ENCODE assay signal across 8 mouse cellular contexts in the genomic region with DNA sequence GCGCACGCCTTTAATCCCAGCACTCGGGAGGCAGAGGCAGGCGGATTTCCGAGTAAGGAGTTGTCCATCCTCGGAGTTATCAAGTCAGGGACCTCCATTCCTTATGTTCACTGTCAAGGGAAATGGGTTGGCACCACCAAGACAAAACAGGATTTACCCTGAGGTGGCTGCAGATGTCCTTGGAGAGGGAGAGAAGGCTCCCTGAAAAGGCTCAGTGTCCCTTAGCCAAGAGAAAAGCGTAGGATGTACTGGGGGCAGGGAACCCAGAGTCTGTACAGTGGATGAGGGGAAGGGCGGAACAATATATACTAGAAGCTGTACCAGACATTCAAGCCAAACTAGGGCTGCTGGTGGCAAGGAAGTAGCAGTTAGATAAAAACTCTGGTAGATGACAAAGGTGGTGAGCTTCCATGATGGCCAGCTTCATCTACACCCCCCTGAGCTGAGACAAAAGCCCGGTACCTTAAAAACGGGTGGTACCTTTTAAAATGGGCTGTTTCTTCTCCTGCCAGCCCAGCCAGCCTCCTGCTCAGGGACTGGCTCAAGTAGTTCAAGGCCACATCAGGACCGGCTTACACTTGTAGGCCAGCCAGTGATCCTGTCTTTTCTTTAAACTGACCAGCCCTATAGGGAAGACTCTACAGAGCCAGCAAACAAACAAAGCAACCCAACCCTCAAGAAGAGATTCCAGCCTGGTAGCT. TPM values are rescaled to one million over a fixed set of nuclear protein-coding genes. Genes with fewer than 3 reads are reported as not detected.
DNase-seq lines count a peak whose midpoint lies in the region; ATAC-seq and TF ChIP-seq lines count a peak whose summit lies in the region.

No protein-coding gene starts in this region.

- peak overlapping the region; percentile 91 for H3K4me2 ChIP-seq in kidney, postnatal 0 days (ENCODE audit: low read length)
- peak overlapping the region; percentile 91 for H3K4me2 ChIP-seq in embryonic facial prominence, embryonic 13.5 days
- H3K4me2 ChIP-seq in hindbrain, postnatal 0 days (ENCODE audit: low read depth, low read length): peak overlapping the region; percentile 99

- peak overlapping the region; percentile 71; the same call in 1 of the 2 replicates for H3K4me3 ChIP-seq in kidney, postnatal 0 days (replicated peaks; ENCODE audit: low read depth, low read length)
- peak overlapping the region; percentile 75 for H3K4me3 ChIP-seq in embryonic facial prominence, embryonic 13.5 days
- H3K4me3 ChIP-seq in hindbrain, postnatal 0 days (ENCODE audit: low read length): peak overlapping the region; percentile 77

- no peak for DNase-seq in kidney, postnatal 0 days (ENCODE audit: low spot score)
- DNase-seq in kidney, postnatal 4 days: no peak
- no peak for DNase-seq in hindbrain, postnatal 0 days (ENCODE audit: low spot score)
- peak; percentile 14 for DNase-seq in naive thymus-derived CD4-positive, alpha-beta T cell, adult 2 months (ENCODE audit: low read depth)
- DNase-seq in natural killer cell, adult 2 months (ENCODE audit: low spot score in 2 of 2): no peak
- no peak for DNase-seq in layer of hippocampus, adult 8-10 months (ENCODE audit: low spot score in 2 of 2)
- DNase-seq in adrenal gland, adult 8-10 months: no peak

- no peaks in the 10 kb centered on the region for H3K9me3 ChIP-seq in kidney, postnatal 0 days (replicated peaks; ENCODE audit: low read length)
- H3K9me3 ChIP-seq in embryonic facial prominence, embryonic 13.5 days: no peaks in the 10 kb centered on the region
- no peaks in the 10 kb centered on the region for H3K9me3 ChIP-seq in hindbrain, postnatal 0 days (ENCODE audit: low read length)

- no peak for ATAC-seq in kidney, postnatal 0 days (replicated peaks; ENCODE audit: low FRiP score, low read depth)
- no peak for ATAC-seq in embryonic facial prominence, embryonic 13.5 days (ENCODE audit: insufficient number of reproducible peaks, insufficient read depth, low FRiP score, low TSS enrichment, low read depth)
- ATAC-seq in hindbrain, postnatal 0 days: no peak

- peak overlapping the region; percentile 38; the same call in 1 of the 2 replicates for H3K9ac ChIP-seq in kidney, postnatal 0 days (ENCODE audit: low read depth, low read length)
- H3K9ac ChIP-seq in embryonic facial prominence, embryonic 13.5 days: peak overlapping the region; percentile 69
- H3K9ac ChIP-seq in hindbrain, postnatal 0 days (replicated peaks; ENCODE audit: low read length): 0 out of 2 replicates have a peak overlapping the region, but pooled peaks have one; percentile 52

- no peak for TF ChIP-seq CTCF in kidney, postnatal 0 days (IDR thresholded peaks at IDR 0.05; ENCODE audit: low read depth)
- TF ChIP-seq CTCF in hindbrain, postnatal 0 days (IDR thresholded peaks at IDR 0.05; ENCODE audit: low read depth): no peak

- H3K4me1 ChIP-seq in kidney, postnatal 0 days (replicated peaks; ENCODE audit: insufficient read depth, low read length): 0 out of 2 replicates have a peak, but pooled peaks cover 8% of the 10 kb centered on the region
- peaks cover 10% of the 10 kb centered on the region for H3K4me1 ChIP-seq in embryonic facial prominence, embryonic 13.5 days
- no peaks in the 10 kb centered on the region for H3K4me1 ChIP-seq in hindbrain, postnatal 0 days (ENCODE audit: insufficient read depth, low read length)

- WGBS in kidney, postnatal 0 days: 61% methylated on average over 11 of the region's 11 CpGs
- 61% methylated on average over 11 of the region's 11 CpGs for WGBS in embryonic facial prominence, embryonic 13.5 days
- 65% methylated on average over 11 of the region's 11 CpGs for WGBS in hindbrain, postnatal 0 days

- no peaks in the 10 kb centered on the region for H3K36me3 ChIP-seq in kidney, postnatal 0 days (ENCODE audit: insufficient read depth, low read length)
- H3K36me3 ChIP-seq in embryonic facial prominence, embryonic 13.5 days: peaks cover 7% of the 10 kb centered on the region; the same call in 1 of the 2 replicates
- no peaks in the 10 kb centered on the region for H3K36me3 ChIP-seq in hindbrain, postnatal 0 days (ENCODE audit: insufficient read depth, low read length)

- H3K27ac ChIP-seq in kidney, postnatal 0 days: no peak overlapping the region
- peak overlapping the region; percentile 68; the same call in 1 of the 2 replicates for H3K27ac ChIP-seq in embryonic facial prominence, embryonic 13.5 days
- peak overlapping the region; percentile 51; the same call in 1 of the 2 replicates for H3K27ac ChIP-seq in hindbrain, postnatal 0 days

- H3K27me3 ChIP-seq in kidney, postnatal 0 days (ENCODE audit: insufficient read depth, low read length): no peaks in the 10 kb centered on the region
- H3K27me3 ChIP-seq in embryonic facial prominence, embryonic 13.5 days: peaks cover 5% of the 10 kb centered on the region; the same call in 1 of the 2 replicates
- H3K27me3 ChIP-seq in hindbrain, postnatal 0 days (ENCODE audit: insufficient read depth, low read length): no peaks in the 10 kb centered on the region

RNA-seq across cellular contexts. Expression of gene Gcsh, which starts 0.8 kb away (rescaled TPM):
- 233 and 239 TPM in 2 replicates for polyA plus RNA-seq in kidney, postnatal 0 days (2015; fragmentation: Nextera tagmentation; extraction: Ambion mirVana)
- polyA plus RNA-seq in embryonic facial prominence, embryonic 13.5 days (2015; fragmentation: Nextera tagmentation; extraction: Ambion mirVana): 116 and 123 TPM in 2 replicates
- total RNA-seq in hindbrain, postnatal 0 days (2014; rRNA removed): 41.0 and 44.6 TPM in 2 replicates
- 128 and 131 TPM in 2 replicates for polyA plus RNA-seq in hindbrain, postnatal 0 days (2015; fragmentation: Nextera tagmentation; extraction: Ambion mirVana)
- 10 to 100 TPM; 46.0 to 53.2 (median 48.7) TPM for total RNA-seq in layer of hippocampus, adult 8-10 months (2022)
- total RNA-seq in adrenal gland, adult 8-10 months (2022): 100 to 1,000 TPM; 142 to 228 (median 186) TPM

RNA-seq across cellular contexts. Expression of gene 1700030J22Rik, which starts 15.4 kb away (rescaled TPM):
- 1.4 and 1.6 TPM in 2 replicates for polyA plus RNA-seq in kidney, postnatal 0 days (2015; fragmentation: Nextera tagmentation; extraction: Ambion mirVana)
- polyA plus RNA-seq in embryonic facial prominence, embryonic 13.5 days (2015; fragmentation: Nextera tagmentation; extraction: Ambion mirVana): 2.4 and 2.7 TPM in 2 replicates
- 5.2 and 7.0 TPM in 2 replicates for total RNA-seq in hindbrain, postnatal 0 days (2014; rRNA removed)
- polyA plus RNA-seq in hindbrain, postnatal 0 days (2015; fragmentation: Nextera tagmentation; extraction: Ambion mirVana): 5.7 and 5.8 TPM in 2 replicates
- 10 to 100 TPM in 1 of 4 experiments, 1 to 10 TPM in 3; 7.3 to 10.6 (median 8.6) TPM for total RNA-seq in layer of hippocampus, adult 8-10 months (2022)
- 1 to 10 TPM; 1.8 to 2.4 (median 2.1) TPM for total RNA-seq in adrenal gland, adult 8-10 months (2022)

RNA-seq across cellular contexts. Expression of gene Atmin, which starts 51.0 kb away (rescaled TPM):
- 9.7 and 10.3 TPM in 2 replicates for polyA plus RNA-seq in kidney, postnatal 0 days (2015; fragmentation: Nextera tagmentation; extraction: Ambion mirVana)
- polyA plus RNA-seq in embryonic facial prominence, embryonic 13.5 days (2015; fragmentation: Nextera tagmentation; extraction: Ambion mirVana): 9.0 and 10.0 TPM in 2 replicates
- 40.7 and 47.3 TPM in 2 replicates for total RNA-seq in hindbrain, postnatal 0 days (2014; rRNA removed)
- polyA plus RNA-seq in hindbrain, postnatal 0 days (2015; fragmentation: Nextera tagmentation; extraction: Ambion mirVana): 18.3 and 20.8 TPM in 2 replicates
- 10 to 100 TPM; 44.4 to 47.7 (median 45.2) TPM for total RNA-seq in layer of hippocampus, adult 8-10 months (2022)
- total RNA-seq in adrenal gland, adult 8-10 months (2022): 10 to 100 TPM; 23.9 to 33.7 (median 30.8) TPM
